Mouse (Mus musculus) midbrain, embryonic 15.5 days (tissue): ENCODE data around the gene Hist1h3i. TPM values are rescaled to one million over a fixed set of nuclear protein-coding genes. Genes with fewer than 3 reads are reported as not detected.
"Not testable (repeated sequence)": the region's sequence is repeated elsewhere in the genome, so short reads cannot be mapped to it uniquely, and the experiment has no call there.

ENCODE experiments used
- ATAC-seq: fragments of 200-750 bp; cut with Nextera tagmentation; replicated peaks from 2 replicates; pipeline ENCODE4 v1.8.0; 2017; ENCODE audit warnings: moderate TSS enrichment
- H3K27ac ChIP-seq: fragments of 300-500 bp; sonication (generic); 2 replicates; pipeline ENCODE4 v1.5.1; 2015; ENCODE audit warnings: mild to moderate bottlenecking, inconsistent platforms
- H3K27me3 ChIP-seq: fragments of 300-500 bp; sonication (generic); replicated peaks from 2 replicates; pipeline ENCODE4 v1.6.1; 2015; ENCODE audit warnings: inconsistent platforms
- H3K36me3 ChIP-seq: fragments of 300-500 bp; sonication (generic); replicated peaks from 2 replicates; pipeline ENCODE4 v1.6.1; 2015; ENCODE audit warnings: inconsistent platforms
- H3K4me1 ChIP-seq: fragments of 300-500 bp; sonication (generic); 2 replicates; pipeline ENCODE4 v1.6.1; 2015; ENCODE audit warnings: inconsistent platforms
- H3K4me2 ChIP-seq: fragments of 300-500 bp; sonication (generic); 2 replicates; pipeline ENCODE4 v1.6.1; 2015; ENCODE audit warnings: inconsistent platforms, mild to moderate bottlenecking, moderate library complexity
- H3K4me3 ChIP-seq: fragments of 300-500 bp; sonication (generic); 2 replicates; pipeline ENCODE4 v1.5.1; 2015; ENCODE audit warnings: mild to moderate bottlenecking, inconsistent platforms
- H3K9ac ChIP-seq: fragments of 300-500 bp; sonication (generic); 2 replicates; pipeline ENCODE4 v1.6.1; 2015; ENCODE audit warnings: mild to moderate bottlenecking, inconsistent platforms
- H3K9me3 ChIP-seq: fragments of 300-500 bp; sonication (generic); 2 replicates; pipeline ENCODE4 v1.6.1; 2016; ENCODE audit warnings: inconsistent platforms
- WGBS: fragments of 180-500 bp; shearing (Covaris S2); methylation state at CpG from one replicate; pipeline ENCODE4 v1.1.7; 2015; ENCODE audit warnings: mixed read lengths; 5-methylcytosine and 5-hydroxymethylcytosine counted together
- microRNA-seq: library from miRNA; unstranded; fragments of <30 nt; microRNA quantifications from one replicate; pipeline ENCODE4, GENCODE M21; 2016
- polyA plus RNA-seq: library from polyadenylated mRNA; unstranded; fragments of >200 nt; fragmentation: Nextera tagmentation; extraction: Ambion mirVana; gene quantifications from 2 replicates; pipeline ENCODE4 v1.2.1, GENCODE M21; 2015

The Hist1h3i gene
- polyA plus RNA-seq, 1 experiment from 2014 or later, result 26.1 TPM

GRCm38 (mm10) chr13:21749387-21750158, 33.6 kb downstream of the Hist1h3i start:
- H3K9ac ChIP-seq, result peak overlapping the region; percentile 45
- H3K27ac ChIP-seq, result peak overlapping the region; percentile 90
- 4% methylated on average over 5 of the region's 5 CpGs for WGBS
- H3K4me2 ChIP-seq, result peak overlapping the region; percentile 68
- H3K36me3 ChIP-seq, result no peaks in the 10 kb centered on the region
- ATAC-seq, result no peak
- H3K4me1 ChIP-seq, result peaks cover 21% of the 10 kb centered on the region
- H3K27me3 ChIP-seq, result no peaks in the 10 kb centered on the region
- H3K4me3 ChIP-seq, result peak overlapping the region; percentile 49
- no peaks in the 10 kb centered on the region for H3K9me3 ChIP-seq

DNA sequence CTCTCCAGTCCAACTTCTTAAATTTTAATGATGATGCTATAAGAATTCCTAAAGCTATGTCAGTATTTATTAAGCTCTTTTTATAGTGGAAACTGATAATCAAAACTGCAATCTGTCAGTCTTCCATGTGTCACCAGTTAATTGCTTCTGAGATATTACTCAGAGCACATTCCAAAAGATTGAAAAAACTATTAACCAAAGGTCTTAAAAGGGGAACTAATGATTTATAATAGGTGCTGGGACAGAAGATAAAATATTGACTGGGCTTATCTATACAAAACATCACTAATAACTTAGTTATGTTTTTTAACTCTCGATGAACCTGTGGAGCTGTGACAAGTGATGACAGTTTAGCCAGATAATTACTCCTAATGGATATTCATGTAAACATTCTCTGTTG, 38.2 kb downstream of the Hist1h3i start:
- no peak overlapping the region for H3K9ac ChIP-seq
- H3K4me1 ChIP-seq, result peaks cover 12% of the 10 kb centered on the region
- H3K27ac ChIP-seq, result no peak overlapping the region
- 95% methylated on average over 1 of the region's 1 CpGs for WGBS
- H3K27me3 ChIP-seq, result no peaks in the 10 kb centered on the region
- no peaks in the 10 kb centered on the region for H3K36me3 ChIP-seq
- H3K4me2 ChIP-seq, result no peak overlapping the region
- ATAC-seq, result no peak
- no peaks in the 10 kb centered on the region for H3K9me3 ChIP-seq
- H3K4me3 ChIP-seq, result no peak overlapping the region

DNA sequence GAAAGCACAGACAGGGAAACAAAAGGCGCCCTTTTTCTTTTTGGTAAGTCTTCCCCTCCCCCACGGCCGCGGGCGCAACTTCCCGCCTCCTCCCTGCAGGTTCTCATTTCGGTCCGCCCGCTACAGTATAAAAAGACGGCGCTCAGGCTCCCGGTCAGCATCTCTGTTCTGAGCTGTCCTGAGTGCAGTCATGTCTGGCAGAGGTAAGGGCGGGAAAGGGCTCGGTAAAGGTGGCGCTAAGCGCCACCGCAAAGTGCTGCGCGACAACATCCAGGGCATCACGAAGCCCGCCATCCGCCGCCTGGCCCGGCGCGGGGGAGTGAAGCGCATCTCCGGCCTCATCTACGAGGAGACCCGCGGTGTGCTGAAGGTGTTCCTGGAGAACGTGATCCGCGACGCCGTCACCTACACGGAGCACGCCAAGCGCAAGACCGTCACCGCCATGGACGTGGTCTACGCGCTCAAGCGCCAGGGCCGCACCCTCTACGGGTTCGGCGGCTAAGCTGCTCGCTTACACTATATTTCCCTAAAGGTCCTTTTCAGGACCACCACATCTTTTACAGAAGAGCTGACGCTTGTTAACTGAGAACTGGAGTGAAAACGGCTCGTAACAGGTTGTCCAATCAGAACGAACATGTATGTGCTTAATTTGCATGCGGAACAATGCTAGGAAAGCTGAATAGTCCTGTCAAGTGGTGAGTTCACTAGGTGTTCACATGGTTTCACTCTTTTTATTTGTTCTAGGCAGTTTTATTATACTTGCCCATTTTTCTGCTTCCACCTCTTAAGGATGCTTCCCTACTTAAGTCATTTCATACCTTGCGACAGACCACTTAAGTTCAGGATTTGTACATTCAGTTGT, 48.0 kb downstream of the Hist1h3i start, which contains the start of gene Hist1h4j:
Gene Hist1h4j, plus strand, starts transcription at position 159 of the 862 bp plus-strand sequence.
- peak within 1 kb of the TSS; percentile 57 for H3K9ac ChIP-seq
- peak within 1 kb of the TSS; percentile 79 for H3K4me2 ChIP-seq
- peak within 1 kb of the TSS; percentile 49 for H3K4me3 ChIP-seq
- WGBS, result under 1% methylated on average over 50 of the region's 56 CpGs
- peak within 1 kb of the TSS; percentile 98 for H3K27ac ChIP-seq
- H3K36me3 ChIP-seq, H3K27me3 ChIP-seq, H3K9me3 ChIP-seq: not testable (repeated sequence)
- ATAC-seq, result peak; percentile 91
- H3K4me1 ChIP-seq, result peaks cover 12% of the 10 kb centered on the region

GRCm38 (mm10) chr13:21734010-21734905, 48.9 kb downstream of the Hist1h3i start:
- H3K27me3 ChIP-seq, result no peaks in the 10 kb centered on the region
- H3K36me3 ChIP-seq, result no peaks in the 10 kb centered on the region
- peak overlapping the region; percentile 98 for H3K27ac ChIP-seq
- peak overlapping the region; percentile 57 for H3K9ac ChIP-seq
- H3K4me3 ChIP-seq, result peak overlapping the region; percentile 49
- ATAC-seq, result peak; percentile 87
- H3K4me1 ChIP-seq, result peaks cover 12% of the 10 kb centered on the region
- H3K4me2 ChIP-seq, result peak overlapping the region; percentile 79
- H3K9me3 ChIP-seq, result no peaks in the 10 kb centered on the region
- WGBS, result under 1% methylated on average over 21 of the region's 21 CpGs

GRCm38 (mm10) chr13:21733466-21733865, 49.7 kb downstream of the Hist1h3i start:
- ATAC-seq, result peak; percentile 32

More at GRCm38 (mm10) chr13:21733466-21733865, 49.7 kb downstream of the Hist1h3i start:
- H3K27me3 ChIP-seq, result no peaks in the 10 kb centered on the region
- no peak overlapping the region for H3K9ac ChIP-seq
- no peaks in the 10 kb centered on the region for H3K36me3 ChIP-seq
- peaks cover 12% of the 10 kb centered on the region for H3K4me1 ChIP-seq
- no peak overlapping the region for H3K4me3 ChIP-seq
- no peaks in the 10 kb centered on the region for H3K9me3 ChIP-seq
- peak overlapping the region; percentile 79; the same call in 1 of the 2 replicates for H3K4me2 ChIP-seq
- H3K27ac ChIP-seq, result peak overlapping the region; percentile 98
- WGBS, result 56% methylated on average over 5 of the region's 5 CpGs

Small RNA genes within 50 kb of the gene (microRNA-seq; reads per million reads assigned to microRNA genes)
- not detected for gene Gm19658
- gene Gm44346, result not detected
- not detected for gene Gm44454
- gene Gm44466, result not detected

Other genes with a start within 250 kb of the Hist1h3i start
- 0.09 and 0.22 TPM in 2 replicates for gene Olfr1366, start 240.6 kb downstream of the Hist1h3i start, polyA plus RNA-seq
- 0.05 TPM in 1 of 2 replicates, not detected in the other for gene Olfr1535, start 223.5 kb downstream of the Hist1h3i start, polyA plus RNA-seq
- not detected in 2 replicates for gene Olfr1364, start 201.6 kb downstream of the Hist1h3i start, polyA plus RNA-seq
- gene Olfr1362, start 169.3 kb downstream of the Hist1h3i start, polyA plus RNA-seq, result not detected in 2 replicates
- gene Olfr11, start 140.9 kb downstream of the Hist1h3i start, polyA plus RNA-seq, result 0.06 and 0.08 TPM in 2 replicates
- gene Olfr1361, start 120.0 kb downstream of the Hist1h3i start, polyA plus RNA-seq, result not detected in 2 replicates
- gene Olfr1360, start 106.0 kb downstream of the Hist1h3i start, polyA plus RNA-seq, result not detected in 2 replicates
- not detected in 2 replicates for gene Olfr1359, start 85.3 kb downstream of the Hist1h3i start, polyA plus RNA-seq
- gene Hist1h2bl, start 67.2 kb downstream of the Hist1h3i start, polyA plus RNA-seq, result 0.59 TPM in 1 of 2 replicates, not detected in the other
- 3.9 and 10.3 TPM in 2 replicates for gene Hist1h2ai, start 66.9 kb downstream of the Hist1h3i start, polyA plus RNA-seq
- 1.1 TPM in 1 of 2 replicates, not detected in the other for gene Hist1h3h, start 65.7 kb downstream of the Hist1h3i start, polyA plus RNA-seq
- gene Hist1h2bm, start 61.3 kb downstream of the Hist1h3i start, polyA plus RNA-seq, result 0.39 and 1.7 TPM in 2 replicates
- gene Hist1h4j, start 48.3 kb downstream of the Hist1h3i start, polyA plus RNA-seq, result 0.93 TPM in 1 of 2 replicates, not detected in the other
- 1.8 and 4.2 TPM in 2 replicates for gene Hist1h4k, start 32.9 kb downstream of the Hist1h3i start, polyA plus RNA-seq
- 5.5 and 6.9 TPM in 2 replicates for gene Hist1h2ak, start 29.5 kb downstream of the Hist1h3i start, polyA plus RNA-seq
- 0.89 TPM in 1 of 2 replicates, not detected in the other for gene Hist1h2bn, start 29.2 kb downstream of the Hist1h3i start, polyA plus RNA-seq
- 3.4 and 3.7 TPM in 2 replicates for gene Hist1h1b, start 2.7 kb downstream of the Hist1h3i start, polyA plus RNA-seq
- gene Hist1h2an, start 3.8 kb upstream of the Hist1h3i start, polyA plus RNA-seq, result 3.8 TPM in 1 of 2 replicates, not detected in the other
- 0.31 and 0.87 TPM in 2 replicates for gene Hist1h2bp, start 4.1 kb upstream of the Hist1h3i start, polyA plus RNA-seq
- gene Hist1h2bq, start 26.8 kb upstream of the Hist1h3i start, polyA plus RNA-seq, result 3.6 and 4.1 TPM in 2 replicates
- gene Hist1h2ao, start 27.1 kb upstream of the Hist1h3i start, polyA plus RNA-seq, result not detected in 2 replicates
- gene Hist1h4m, start 28.4 kb upstream of the Hist1h3i start, polyA plus RNA-seq, result 1.4 TPM in 1 of 2 replicates, not detected in the other
- gene Hist1h4n, start 48.8 kb upstream of the Hist1h3i start, polyA plus RNA-seq, result 4.2 and 5.9 TPM in 2 replicates
- gene Hist1h2ap, start 50.1 kb upstream of the Hist1h3i start, polyA plus RNA-seq, result 432 and 476 TPM in 2 replicates
- gene Hist1h2br, start 50.4 kb upstream of the Hist1h3i start, polyA plus RNA-seq, result 4.0 and 4.1 TPM in 2 replicates
- 14.0 TPM in 2 replicates for gene Zfp184, start 161.7 kb upstream of the Hist1h3i start, polyA plus RNA-seq
- not detected in 2 replicates for gene Pom121l2, start 197.8 kb upstream of the Hist1h3i start, polyA plus RNA-seq
- gene Prss16, start 226.4 kb upstream of the Hist1h3i start, polyA plus RNA-seq, result not detected in 2 replicates